Mouse (Mus musculus) CH12.LX (cell line): Measurements from ENCODE around the gene Polr3k. TPM values are rescaled to one million over a fixed set of nuclear protein-coding genes. Genes with fewer than 3 reads are reported as not detected.

Experiments used
- DNase-seq: peaks from one replicate; pipeline ENCODE4 v3.0.0-alpha.2; 2013; ENCODE audit errors: extremely low read depth
- H3K27ac ChIP-seq: 2 replicates; pipeline ENCODE4 v1.5.1; 2012; ENCODE audit warnings: low read depth, mild to moderate bottlenecking, control low read depth, moderate library complexity; ENCODE audit not compliant: insufficient read depth
- H3K27me3 ChIP-seq: replicated peaks from 2 replicates; pipeline ENCODE3; 2012; ENCODE audit warnings: inconsistent platforms
- H3K36me3 ChIP-seq, 2 experiments: replicated peaks in 1 of 2; 2 replicates each; pipeline versions ENCODE3 to v1.6.1; 2012; ENCODE audit warnings: inconsistent platforms in 1 of 2, low read length in 1 of 2, mild to moderate bottlenecking in 1 of 2, mixed read lengths in 1 of 2, moderate library complexity in 1 of 2; ENCODE audit not compliant: control insufficient read depth in 1 of 2, insufficient read depth in 1 of 2
- H3K4me1 ChIP-seq, 2 experiments: 2 replicates each; pipeline ENCODE4 v1.6.1; 2012; ENCODE audit warnings: inconsistent platforms in 1 of 2, moderate library complexity in 1 of 2; ENCODE audit not compliant: insufficient read depth in 2 of 2, control insufficient read depth in 1 of 2
- H3K4me2 ChIP-seq: 2 replicates; pipeline ENCODE4 v1.6.1; 2012; ENCODE audit warnings: low read depth, mild to moderate bottlenecking, control low read depth; ENCODE audit not compliant: poor library complexity, insufficient read depth, severe bottlenecking
- H3K4me3 ChIP-seq, 3 experiments: fragments of 150-350 bp in 1 of 3; sonication (generic) in 1 of 3; replicated peaks in 1 of 3; 2 replicates each; pipeline versions ENCODE3 to v1.5.1; 2011 to 2012; ENCODE audit warnings: low read depth in 2 of 3, low read length in 2 of 3, mild to moderate bottlenecking in 2 of 3, moderate library complexity in 2 of 3, control low read depth in 1 of 3, improper control_type of control experiment in 1 of 3, inconsistent platforms in 1 of 3, mixed read lengths in 1 of 3; ENCODE audit not compliant: poor library complexity in 1 of 3
- H3K79me2 ChIP-seq: replicated peaks from 2 replicates; pipeline ENCODE4 v1.6.1; 2012; ENCODE audit warnings: mild to moderate bottlenecking, moderate library complexity; ENCODE audit not compliant: control insufficient read depth, poor library complexity, insufficient read depth, severe bottlenecking; ENCODE audit errors: extremely low read depth
- H3K9ac ChIP-seq: 2 replicates; pipeline ENCODE4 v1.6.1; 2012; ENCODE audit warnings: low read depth, mild to moderate bottlenecking, control low read depth, moderate library complexity; ENCODE audit not compliant: insufficient read depth
- H3K9me3 ChIP-seq: replicated peaks from 2 replicates; pipeline ENCODE3; 2012; ENCODE audit warnings: low read length, inconsistent platforms, mixed read lengths
- BHLHE40 ChIP-seq: IDR thresholded peaks from 2 replicates; pipeline ENCODE4 v1.6.1; 2011; ENCODE audit warnings: mild to moderate bottlenecking, low read depth, low read length, improper control_type of control experiment
- CHD1 ChIP-seq: IDR thresholded peaks from 2 replicates; pipeline ENCODE4 v1.6.1; 2012; ENCODE audit warnings: low read depth, low read length, improper control_type of control experiment, inconsistent platforms
- CTCF ChIP-seq, 2 experiments: IDR thresholded peaks in 1 of 2; conservative IDR thresholded peaks in 1 of 2; 2 replicates each; pipeline ENCODE4 v1.5.1; 2011 to 2012; ENCODE audit warnings: low read depth in 2 of 2, low read length in 2 of 2, improper control_type of control experiment in 1 of 2, inconsistent platforms in 1 of 2, mild to moderate bottlenecking in 1 of 2, moderate library complexity in 1 of 2
- GABPA ChIP-seq: IDR thresholded peaks from 2 replicates; pipeline ENCODE4 v1.6.1; 2012; ENCODE audit warnings: low read depth, low read length, improper control_type of control experiment, inconsistent platforms; ENCODE audit not compliant: insufficient replicate concordance
- IRF4 ChIP-seq: IDR thresholded peaks from 2 replicates; pipeline ENCODE4 v1.6.1; 2014; ENCODE audit warnings: low read depth, mild to moderate bottlenecking, inconsistent platforms, low read length, improper control_type of control experiment
- JUND ChIP-seq: conservative IDR thresholded peaks from 2 replicates; pipeline ENCODE4 v1.6.1; 2011; ENCODE audit warnings: low read depth, low read length, improper control_type of control experiment
- MAFK ChIP-seq: IDR thresholded peaks from 2 replicates; pipeline ENCODE4 v1.6.1; 2011; ENCODE audit warnings: low read length, improper control_type of control experiment; ENCODE audit not compliant: insufficient replicate concordance
- MXI1 ChIP-seq: IDR thresholded peaks from 2 replicates; pipeline ENCODE4 v1.6.1; 2011; ENCODE audit warnings: mild to moderate bottlenecking, low read depth, low read length, improper control_type of control experiment
- POLR2A ChIP-seq: IDR thresholded peaks from 2 replicates; pipeline ENCODE4 v1.6.1; 2011; ENCODE audit warnings: low read depth, mild to moderate bottlenecking, improper control_type of control experiment, low read length
- RAD21 ChIP-seq: IDR thresholded peaks from 2 replicates; pipeline ENCODE4 v1.6.1; 2011; ENCODE audit warnings: low read depth, mild to moderate bottlenecking, low read length, improper control_type of control experiment, moderate library complexity
- SMC3 ChIP-seq: IDR thresholded peaks from 2 replicates; pipeline ENCODE4 v1.6.1; 2011; ENCODE audit warnings: low read depth, low read length, improper control_type of control experiment
- TBP ChIP-seq: conservative IDR thresholded peaks from 2 replicates; pipeline ENCODE4 v1.6.1; 2011; ENCODE audit warnings: low read depth, low read length, improper control_type of control experiment
- ZC3H11A ChIP-seq: IDR thresholded peaks from 2 replicates; pipeline ENCODE4 v1.6.1; 2012; ENCODE audit warnings: low read depth, mild to moderate bottlenecking, inconsistent platforms, low read length, improper control_type of control experiment
- ZNF384 ChIP-seq: IDR thresholded peaks from 2 replicates; pipeline ENCODE4 v1.6.1; 2012; ENCODE audit warnings: low read depth, low read length, improper control_type of control experiment, inconsistent platforms
- dilution Hi-C: fragments of 300-500 bp; cut with MboI; formaldehyde crosslinking; loops from 2 replicates; pipeline ENCODE4 v1.14.3; 2020; ENCODE audit warnings: low sequenced_read_pairs; ENCODE audit not compliant: extremely low pct_unique_long_range_greater_than_20kb, extremely low pct_ligation_motif_present
- in situ Hi-C: fragments of 300-500 bp; cut with MboI; formaldehyde crosslinking; loops from 3 replicates; pipeline ENCODE4 v1.14.3; 2019; ENCODE audit warnings: low sequenced_read_pairs, low pct_ligation_motif_present, low pct_unique_long_range_greater_than_20kb, mixed read lengths
- polyA plus RNA-seq: library from polyadenylated mRNA; unstranded; fragments of >175 nt; gene quantifications from 2 replicates; pipeline ENCODE4 v1.2.1, GENCODE M21; 2012; ENCODE audit warnings: low read depth; ENCODE audit not compliant: insufficient read length
- total RNA-seq, 2 experiments: library from RNA; depleted of rRNA; stranded (reverse); fragments of 300-350 nt in 1 of 2; fragments of >200 nt in 1 of 2; gene quantifications; 2 replicates each; pipeline ENCODE4 v1.2.3; 2012 to 2014

Gene Polr3k
- total and polyA plus RNA-seq, 3 experiments = 28.5 to 50.7 (median 38.3) TPM

- Histone ChIP-seq H3K27me3 (peaks cover 68% of the 10 kb centered on the region), H3K4me3 (no peak overlapping the region), H3K27ac (no peak overlapping the region), H3K4me2 (no peak overlapping the region), H3K9me3 (no peaks in the 10 kb centered on the region), H3K9ac (no peak overlapping the region)
- DNase-seq = no peak
- TF ChIP-seq ZC3H11A (no peak), MXI1 (no peak), CTCF (conservative IDR thresholded peaks at IDR 0.05 in 1 of 2, IDR thresholded peaks at IDR 0.05 in 1 of 2; ENCODE audit: low read depth in 2 of 2, low read length in 2 of 2) (no peak), IRF4 (no peak), ZNF384 (no peak), SMC3 (no peak), POLR2A (no peak), RAD21 (no peak), GABPA (no peak), BHLHE40 (no peak), MAFK (no peak)
- TF ChIP-seq, all 38 proteins: peak for 0
- H3K36me3 ChIP-seq = no peaks in the 10 kb centered on the region
- no peaks in the 10 kb centered on the region for H3K79me2 ChIP-seq
- dilution Hi-C loops = no loop called here
- in situ Hi-C loops = no loop called here
- H3K4me1 ChIP-seq = no peaks in the 10 kb centered on the region
Observed at GRCm38 (mm10) chr2:181829032-181829650, 35.0 kb upstream of the Polr3k start.

- in situ Hi-C loops (no loop called here), dilution Hi-C loops (no loop called here)
Observed at GRCm38 (mm10) chr2:181832745-181833144, 31.4 kb upstream of the Polr3k start.

More at GRCm38 (mm10) chr2:181832745-181833144, 31.4 kb upstream of the Polr3k start:
- H3K4me2 ChIP-seq = no peak overlapping the region
- no peaks in the 10 kb centered on the region for H3K79me2 ChIP-seq
- H3K27me3 ChIP-seq = peaks cover 38% of the 10 kb centered on the region
- H3K9me3 ChIP-seq = no peaks in the 10 kb centered on the region
- no peak for DNase-seq
- no peak overlapping the region for H3K27ac ChIP-seq
- no peak overlapping the region for H3K4me3 ChIP-seq
- H3K4me1 ChIP-seq = peaks cover 0 to 6% of the 10 kb centered on the region in 2 experiments; a peak in 2 of 4 replicates
- no peak overlapping the region for H3K9ac ChIP-seq
- no peak for TF ChIP-seq CHD1
- no peak for TF ChIP-seq JUND
- TF ChIP-seq CTCF (conservative IDR thresholded peaks at IDR 0.05 in 1 of 2, IDR thresholded peaks at IDR 0.05 in 1 of 2; ENCODE audit: low read depth in 2 of 2, low read length in 2 of 2) = no peak
- no peak for TF ChIP-seq ZC3H11A
- TF ChIP-seq TBP = no peak
- no peak for TF ChIP-seq SMC3
- no peaks in the 10 kb centered on the region for H3K36me3 ChIP-seq
